Mouse (Mus musculus) embryonic fibroblast, embryonic 13.5 days (primary cell): ENCODE results near the gene Atp10a.

Source experiments
- CTCF ChIP-seq: IDR thresholded peaks from 2 replicates; pipeline ENCODE4 v1.5.1; 2011; ENCODE audit warnings: mild to moderate bottlenecking, control low read depth, low read length, moderate library complexity, borderline replicate concordance; ENCODE audit not compliant: insufficient read depth
- POLR2A ChIP-seq: IDR thresholded peaks from 2 replicates; pipeline ENCODE4 v1.6.1; 2011; ENCODE audit warnings: low read depth, mild to moderate bottlenecking, control low read depth, low read length, moderate library complexity

DNA sequence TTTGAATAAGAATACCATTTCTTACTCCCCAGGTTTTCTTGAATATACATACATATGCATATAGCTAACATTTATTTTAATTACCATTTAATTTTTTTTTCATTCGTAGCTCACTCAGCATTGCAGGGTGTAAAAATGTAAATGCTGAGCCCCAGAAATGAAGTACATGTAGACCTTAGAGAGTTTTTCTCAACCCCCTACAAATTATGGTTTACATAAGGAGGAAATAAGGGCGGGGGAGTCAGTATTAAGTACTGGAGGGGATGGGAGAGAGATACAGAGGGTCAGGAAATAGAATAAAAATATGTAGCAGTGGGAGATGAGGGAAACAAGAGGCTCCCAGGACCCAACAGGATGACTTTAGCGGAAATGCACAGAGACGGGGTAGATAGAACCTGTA, 188.5 kb downstream of the Atp10a start:
- TF ChIP-seq POLR2A (no peak), CTCF (no peak)
